Mouse (Mus musculus) heart, embryonic 10.5 days (tissue): ENCODE measurements at regions not wholly inside any gene's neighbourhood (a gene's known extent, or its start where the extent isn't known, plus 50 kb on each side); places are given as distances from the start of the nearest gene placed in this dataset.

Source experiments
- DNase-seq: peaks from one replicate; pipeline ENCODE4 v3.0.0-alpha.2; 2017; ENCODE audit warnings: low spot score
- H3K27ac ChIP-seq: fragments of 300-500 bp; sonication (generic); 2 replicates; pipeline ENCODE4 v1.5.1; 2016; ENCODE audit warnings: mild to moderate bottlenecking
- H3K27me3 ChIP-seq: fragments of 300-500 bp; sonication (generic); 2 replicates; pipeline ENCODE4 v1.6.1; 2016; ENCODE audit warnings: mild to moderate bottlenecking; ENCODE audit not compliant: poor library complexity, insufficient read depth, severe bottlenecking
- H3K36me3 ChIP-seq: fragments of 300-500 bp; sonication (generic); 2 replicates; pipeline ENCODE4 v1.6.1; 2016; ENCODE audit warnings: mild to moderate bottlenecking, moderate library complexity
- H3K4me1 ChIP-seq: fragments of 300-500 bp; sonication (generic); 2 replicates; pipeline ENCODE4 v1.6.1; 2016; ENCODE audit warnings: mild to moderate bottlenecking
- H3K4me3 ChIP-seq: fragments of 300-500 bp; sonication (generic); 2 replicates; pipeline ENCODE4 v1.5.1; 2016; ENCODE audit warnings: mild to moderate bottlenecking, moderate library complexity
- H3K9me3 ChIP-seq: fragments of 300-500 bp; sonication (generic); 2 replicates; pipeline ENCODE4 v1.6.1; 2016; ENCODE audit warnings: mild to moderate bottlenecking, moderate library complexity
- WGBS: fragments of 180-500 bp; shearing (Covaris S2); methylation state at CpG from one replicate; pipeline ENCODE4 v1.1.7; 2016; 5-methylcytosine and 5-hydroxymethylcytosine counted together

DNA sequence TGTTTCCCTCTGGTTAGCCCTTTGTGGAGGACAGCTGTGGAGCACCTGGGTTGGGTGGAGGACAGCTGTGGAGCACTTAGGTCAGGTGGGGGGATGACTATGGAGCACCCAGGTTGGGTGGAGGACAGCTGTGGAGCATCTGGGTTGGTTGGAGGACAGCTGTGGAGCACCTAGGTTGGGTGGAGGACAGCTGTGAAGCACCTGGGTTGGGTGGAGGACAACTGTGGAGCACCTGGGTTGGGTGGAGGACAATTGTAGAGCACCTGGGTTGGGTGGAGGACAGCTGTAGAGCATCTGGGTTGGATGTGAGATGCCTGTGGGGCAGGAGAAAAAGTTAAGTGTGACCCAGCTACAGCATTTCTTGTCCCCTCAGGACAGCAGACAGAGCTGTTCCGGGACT, 77.1 kb upstream of the Mrps10 start:
- no peak overlapping the region for H3K4me3 ChIP-seq
- no peak overlapping the region for H3K27ac ChIP-seq
- WGBS = 86% methylated on average over 1 of the region's 1 CpGs
- no peak for DNase-seq
- H3K27me3 ChIP-seq = no peaks in the 10 kb centered on the region
- H3K9me3 ChIP-seq = no peaks in the 10 kb centered on the region
- H3K4me1 ChIP-seq = peaks cover 27% of the 10 kb centered on the region
- peaks cover 29% of the 10 kb centered on the region for H3K36me3 ChIP-seq

DNA sequence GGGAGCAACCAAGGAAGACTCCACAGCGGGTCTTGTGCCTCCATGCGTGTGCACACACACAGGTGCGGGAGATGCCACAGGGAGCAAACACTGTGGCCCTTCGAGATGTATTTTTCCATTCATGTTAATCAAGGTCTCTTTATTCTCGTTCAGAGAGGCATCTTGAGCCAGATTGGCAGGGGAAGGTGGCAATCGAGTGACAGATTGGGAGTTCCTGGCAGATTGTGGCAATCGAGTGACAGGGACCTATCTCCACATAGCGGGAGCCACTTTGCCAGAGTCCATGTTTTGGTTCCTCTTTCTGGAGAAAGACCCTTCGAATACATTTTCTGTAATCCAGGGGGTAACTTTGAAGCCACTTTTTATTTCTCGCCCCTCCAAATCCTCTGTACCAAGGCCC, 83.1 kb upstream of the Mrps10 start:
- Histone ChIP-seq H3K4me1 (peaks cover 14% of the 10 kb centered on the region; the same call in 1 of the 2 replicates), H3K4me3 (no peak overlapping the region), H3K27me3 (no peaks in the 10 kb centered on the region), H3K36me3 (peaks cover 35% of the 10 kb centered on the region), H3K27ac (no peak overlapping the region), H3K9me3 (no peaks in the 10 kb centered on the region)
- no peak for DNase-seq
- WGBS = 85% methylated on average over 10 of the region's 10 CpGs

DNA sequence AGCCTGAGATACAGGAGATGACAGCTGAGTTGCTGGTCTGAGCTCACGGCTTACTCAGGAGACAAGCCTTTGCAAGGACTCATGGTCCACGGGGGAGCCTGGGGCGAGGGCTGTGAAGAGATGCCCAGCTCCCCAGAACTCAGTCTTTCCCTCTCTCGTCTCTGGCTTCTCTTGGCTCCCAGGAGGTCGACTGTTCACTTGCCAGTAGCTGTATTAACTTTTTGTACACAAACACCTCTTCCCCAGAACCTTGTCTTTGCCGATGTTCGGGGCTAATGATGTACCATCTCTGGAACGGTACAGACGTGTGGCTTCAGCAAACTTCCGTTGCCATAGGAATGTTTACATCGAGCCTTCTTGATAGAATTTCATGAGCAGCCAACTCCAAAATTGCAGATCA, 84.5 kb upstream of the Mrps10 start:
- Histone ChIP-seq H3K36me3 (peaks cover 33% of the 10 kb centered on the region), H3K4me3 (no peak overlapping the region), H3K4me1 (peaks cover 15% of the 10 kb centered on the region; the same call in 1 of the 2 replicates), H3K9me3 (no peaks in the 10 kb centered on the region), H3K27ac (no peak overlapping the region), H3K27me3 (no peaks in the 10 kb centered on the region)
- WGBS = 73% methylated on average over 11 of the region's 11 CpGs
- DNase-seq = no peak

- WGBS = 91% methylated on average over 4 of the region's 4 CpGs
- Histone ChIP-seq H3K27me3 (no peaks in the 10 kb centered on the region), H3K27ac (no peak overlapping the region), H3K4me3 (no peak overlapping the region), H3K4me1 (peaks cover 18% of the 10 kb centered on the region; the same call in 1 of the 2 replicates), H3K9me3 (no peaks in the 10 kb centered on the region), H3K36me3 (peaks cover 25% of the 10 kb centered on the region)
- no peak for DNase-seq
Measured at GRCm38 (mm10) chr17:47283158-47283557, 85.5 kb upstream of the Mrps10 start.

GRCm38 (mm10) chr17:47282476-47282875, 86.2 kb upstream of the Mrps10 start:
- Histone ChIP-seq H3K27me3 (no peaks in the 10 kb centered on the region), H3K4me3 (no peak overlapping the region), H3K27ac (no peak overlapping the region), H3K36me3 (peaks cover 24% of the 10 kb centered on the region), H3K4me1 (peaks cover 18% of the 10 kb centered on the region; the same call in 1 of the 2 replicates), H3K9me3 (no peaks in the 10 kb centered on the region)
- 50% methylated on average over 3 of the region's 3 CpGs for WGBS
- DNase-seq = no peak

DNA sequence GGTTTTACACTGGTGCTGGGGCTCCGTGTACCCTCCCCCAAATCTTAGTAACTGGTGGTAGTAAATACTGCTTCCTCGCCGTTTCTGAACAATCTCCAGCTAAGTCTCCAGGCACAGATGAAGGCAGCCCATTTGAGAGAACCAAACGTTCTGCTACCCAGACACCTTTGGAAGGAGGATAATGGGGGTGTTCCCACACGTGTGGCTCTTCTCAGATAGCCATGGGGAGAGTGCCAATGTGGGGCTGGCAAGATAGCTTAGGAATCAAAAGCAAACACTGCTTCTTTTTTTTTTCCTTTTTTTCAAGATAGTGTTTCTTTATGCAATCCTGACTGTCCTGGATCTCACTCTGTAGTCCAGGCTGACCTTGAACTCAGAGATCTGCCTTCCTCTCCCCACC, 90.8 kb upstream of the Mrps10 start:
- no peaks in the 10 kb centered on the region for H3K27me3 ChIP-seq
- H3K4me3 ChIP-seq = no peak overlapping the region
- DNase-seq = no peak
- 77% methylated on average over 5 of the region's 5 CpGs for WGBS
- no peak overlapping the region for H3K27ac ChIP-seq
- peaks cover 7% of the 10 kb centered on the region for H3K9me3 ChIP-seq
- H3K36me3 ChIP-seq = peaks cover 18% of the 10 kb centered on the region
- peaks cover 13% of the 10 kb centered on the region for H3K4me1 ChIP-seq

- Histone ChIP-seq H3K27ac (peak overlapping the region; percentile 56; the same call in 1 of the 2 replicates), H3K27me3 (no peaks in the 10 kb centered on the region), H3K36me3 (peaks cover 21% of the 10 kb centered on the region), H3K9me3 (peaks cover 7% of the 10 kb centered on the region), H3K4me1 (peaks cover 13% of the 10 kb centered on the region), H3K4me3 (no peak overlapping the region)
- no peak for DNase-seq
- WGBS = 67% methylated on average over 6 of the region's 6 CpGs
Measured at GRCm38 (mm10) chr17:47276639-47277038, 92.0 kb upstream of the Mrps10 start.

- H3K4me3 ChIP-seq = no peak overlapping the region
- peaks cover 7% of the 10 kb centered on the region for H3K9me3 ChIP-seq
- no peaks in the 10 kb centered on the region for H3K27me3 ChIP-seq
- peaks cover 13% of the 10 kb centered on the region for H3K4me1 ChIP-seq
- DNase-seq = no peak
- peak overlapping the region; percentile 56; the same call in 1 of the 2 replicates for H3K27ac ChIP-seq
- peaks cover 20% of the 10 kb centered on the region for H3K36me3 ChIP-seq
- WGBS = 86% methylated on average over 19 of the region's 19 CpGs
Measured at GRCm38 (mm10) chr17:47275796-47276311, 92.8 kb upstream of the Mrps10 start.

- Histone ChIP-seq H3K27me3 (no peaks in the 10 kb centered on the region), H3K27ac (no peak overlapping the region)
Measured at GRCm38 (mm10) chr17:47273309-47273708, 95.4 kb upstream of the Mrps10 start.

DNA sequence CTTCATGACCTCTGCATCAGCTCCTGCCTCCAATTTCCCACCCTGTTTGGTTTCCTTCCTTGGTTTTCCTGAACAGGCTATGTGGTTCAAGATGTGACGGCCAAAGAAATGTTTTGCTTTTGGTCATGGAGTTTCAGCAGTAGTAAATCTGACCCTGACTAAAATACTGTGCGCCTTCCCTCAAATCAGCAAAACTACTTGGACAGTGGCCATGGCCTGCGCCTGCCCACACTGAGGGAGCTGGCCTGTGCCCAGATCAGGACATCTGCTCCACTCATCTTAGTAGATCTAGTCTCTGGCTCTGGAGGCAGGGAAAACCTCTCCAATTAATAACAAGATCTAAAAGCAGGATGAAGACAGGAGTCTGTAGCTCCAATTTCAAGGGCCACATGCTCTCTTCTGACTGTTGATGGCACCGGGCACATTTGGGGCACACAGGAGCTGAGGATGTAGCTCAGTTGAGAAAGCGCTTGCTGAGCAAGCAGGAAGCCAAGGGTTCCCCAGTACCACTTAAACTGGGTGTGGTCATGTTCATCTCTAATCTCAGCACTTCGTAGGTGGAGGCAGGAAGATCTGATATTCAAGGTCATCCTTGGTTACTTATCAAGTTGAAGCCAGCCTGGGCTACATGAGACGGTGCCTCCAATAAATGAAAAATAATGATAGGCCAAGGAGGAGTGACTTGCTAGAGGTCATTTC, 96.6 kb upstream of the Mrps10 start:
- Histone ChIP-seq H3K4me1 (peaks cover 9% of the 10 kb centered on the region; the same call in 1 of the 2 replicates), H3K9me3 (peaks cover 5% of the 10 kb centered on the region), H3K4me3 (no peak overlapping the region), H3K27me3 (no peaks in the 10 kb centered on the region), H3K27ac (no peak overlapping the region), H3K36me3 (peaks cover 14% of the 10 kb centered on the region)
- WGBS = 81% methylated on average over 7 of the region's 7 CpGs
- DNase-seq = no peak

More at GRCm38 (mm10) chr17:47273309-47273708, 95.4 kb upstream of the Mrps10 start:
- DNase-seq = peak; percentile 78
- Histone ChIP-seq H3K9me3 (peaks cover 7% of the 10 kb centered on the region), H3K4me1 (peaks cover 9% of the 10 kb centered on the region; the same call in 1 of the 2 replicates), H3K36me3 (peaks cover 19% of the 10 kb centered on the region), H3K4me3 (no peak overlapping the region)
- WGBS = 68% methylated on average over 7 of the region's 7 CpGs

DNA sequence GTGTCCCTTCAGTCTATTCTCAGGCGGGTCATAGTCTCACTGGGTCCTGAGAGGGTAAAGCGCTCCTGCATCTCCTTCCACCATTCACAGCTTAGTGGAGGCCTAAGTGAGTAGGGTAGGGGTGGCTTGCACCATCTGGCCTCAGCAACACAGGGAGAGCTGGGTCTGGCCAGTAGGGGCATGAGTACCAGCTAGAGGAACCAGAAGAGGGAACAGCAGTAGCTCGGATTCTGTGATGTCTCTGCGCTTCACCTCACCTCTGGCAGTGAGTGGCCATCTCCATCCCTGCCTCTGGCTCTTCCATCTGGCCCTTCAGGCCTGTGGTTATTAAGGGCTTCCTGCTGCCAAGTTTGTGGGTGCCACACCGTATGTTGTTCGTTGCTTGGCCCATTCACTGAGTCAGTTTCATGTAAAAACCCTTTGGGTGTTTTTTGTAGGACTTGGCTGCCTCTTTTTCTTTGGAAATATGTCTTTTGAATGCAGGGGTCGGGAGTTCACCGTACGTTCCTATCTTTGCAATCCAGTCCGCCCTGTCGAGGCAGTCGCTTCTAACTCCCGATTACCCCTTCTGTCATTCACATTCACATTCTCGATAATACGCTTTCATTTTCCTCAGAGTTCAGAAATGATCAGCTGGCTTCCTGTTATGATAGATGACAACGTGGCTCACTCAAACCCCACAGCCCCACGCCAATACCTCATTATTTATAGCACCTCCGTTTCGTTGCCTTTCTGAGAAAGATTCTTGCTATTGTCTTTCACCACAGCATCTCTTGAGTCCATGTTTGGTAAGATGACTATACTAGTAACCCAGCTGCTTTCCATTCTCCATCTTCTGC, 99.4 kb upstream of the Mrps10 start:
- Histone ChIP-seq H3K27me3 (no peaks in the 10 kb centered on the region), H3K9me3 (no peaks in the 10 kb centered on the region), H3K4me1 (peaks cover 5% of the 10 kb centered on the region; the same call in 1 of the 2 replicates), H3K27ac (no peak overlapping the region), H3K4me3 (no peak overlapping the region), H3K36me3 (peaks cover 22% of the 10 kb centered on the region)
- WGBS = 89% methylated on average over 19 of the region's 19 CpGs
- DNase-seq = no peak

DNA sequence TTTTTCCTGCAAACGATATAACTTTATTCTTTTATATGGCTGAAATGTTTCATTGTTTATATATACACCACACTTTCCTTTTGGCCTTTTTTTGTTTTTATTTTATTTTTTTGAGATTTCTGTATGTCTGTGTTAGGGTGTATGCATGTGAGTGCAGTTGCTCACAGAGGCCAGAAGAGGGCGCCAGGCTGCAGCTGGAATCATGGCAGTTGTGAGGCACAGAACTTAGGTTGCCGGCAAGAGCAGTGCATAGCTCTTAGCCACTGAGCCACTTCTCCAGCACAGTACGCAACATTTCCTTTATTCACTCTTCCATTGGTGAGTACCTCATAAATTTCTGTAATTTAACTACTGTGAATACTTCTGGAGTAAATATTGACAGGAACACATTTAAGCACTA, 100.8 kb upstream of the Mrps10 start:
- H3K27ac ChIP-seq = no peak overlapping the region
- H3K9me3 ChIP-seq = no peaks in the 10 kb centered on the region
- H3K36me3 ChIP-seq = peaks cover 25% of the 10 kb centered on the region
- no peaks in the 10 kb centered on the region for H3K27me3 ChIP-seq
- no peak for DNase-seq
- 84% methylated on average over 4 of the region's 4 CpGs for WGBS
- H3K4me3 ChIP-seq = no peak overlapping the region
- H3K4me1 ChIP-seq = peaks cover 5% of the 10 kb centered on the region; the same call in 1 of the 2 replicates

DNA sequence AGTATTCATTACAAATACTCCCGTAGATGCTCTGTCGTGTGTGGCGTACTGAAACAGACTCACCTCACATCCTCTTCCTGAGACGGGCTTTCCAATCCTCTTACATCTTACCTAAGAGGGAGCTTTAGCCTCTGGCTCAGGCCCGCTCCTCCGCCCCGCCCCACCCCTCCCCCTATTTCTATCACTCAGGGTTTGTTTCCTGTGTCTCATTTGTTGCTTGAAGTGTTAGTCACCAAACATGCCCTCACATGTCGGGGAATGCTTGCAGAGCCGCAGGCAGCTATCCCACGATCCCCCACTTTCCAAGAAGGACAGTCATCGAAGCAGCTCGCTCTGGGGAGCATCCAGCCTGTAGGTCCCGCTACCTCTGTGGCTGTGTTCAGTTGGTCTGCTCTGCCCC, 101.6 kb upstream of the Mrps10 start:
- Histone ChIP-seq H3K27ac (no peak overlapping the region), H3K27me3 (no peaks in the 10 kb centered on the region), H3K9me3 (no peaks in the 10 kb centered on the region), H3K4me3 (no peak overlapping the region), H3K36me3 (peaks cover 31% of the 10 kb centered on the region), H3K4me1 (peaks cover 5% of the 10 kb centered on the region; the same call in 1 of the 2 replicates)
- DNase-seq = no peak
- 91% methylated on average over 13 of the region's 13 CpGs for WGBS
